Mouse (Mus musculus) midbrain, embryonic 11.5 days (tissue): Measurements from ENCODE around the gene Rgs5. TPM values are rescaled to one million over a fixed set of nuclear protein-coding genes. Genes with fewer than 3 reads are reported as not detected.

ENCODE experiments used
- ATAC-seq: fragments of 200-750 bp; cut with Nextera tagmentation; 2 replicates; pipeline ENCODE4 v1.8.0; 2017; ENCODE audit warnings: moderate TSS enrichment, moderate library complexity; ENCODE audit not compliant: low FRiP score
- DNase-seq: peaks from one replicate; pipeline ENCODE4 v3.0.0; 2015; ENCODE audit warnings: low spot score; ENCODE audit errors: missing footprints
- H3K27ac ChIP-seq: fragments of 300-500 bp; sonication (generic); 2 replicates; pipeline ENCODE4 v1.5.1; 2014; ENCODE audit warnings: low read depth, low read length
- H3K27me3 ChIP-seq: fragments of 300-500 bp; sonication (generic); 2 replicates; pipeline ENCODE4 v1.6.1; 2014; ENCODE audit warnings: mild to moderate bottlenecking, low read length, moderate library complexity, mixed read lengths; ENCODE audit not compliant: control insufficient read depth, insufficient read depth
- H3K36me3 ChIP-seq: fragments of 300-500 bp; sonication (generic); 2 replicates; pipeline ENCODE4 v1.6.1; 2014; ENCODE audit warnings: mild to moderate bottlenecking, low read length, moderate library complexity, mixed read lengths; ENCODE audit not compliant: control insufficient read depth, insufficient read depth
- H3K4me1 ChIP-seq: fragments of 300-500 bp; sonication (generic); 2 replicates; pipeline ENCODE4 v1.6.1; 2014; ENCODE audit warnings: low read length; ENCODE audit not compliant: control insufficient read depth, insufficient read depth
- H3K4me2 ChIP-seq: fragments of 300-500 bp; sonication (generic); 2 replicates; pipeline ENCODE4 v1.6.1; 2014; ENCODE audit warnings: mild to moderate bottlenecking, moderate library complexity
- H3K4me3 ChIP-seq: fragments of 300-500 bp; sonication (generic); 2 replicates; pipeline ENCODE4 v1.5.1; 2014; ENCODE audit warnings: low read depth, low read length
- H3K9ac ChIP-seq: fragments of 300-500 bp; sonication (generic); 2 replicates; pipeline ENCODE4 v1.6.1; 2014; ENCODE audit warnings: low read length
- H3K9me3 ChIP-seq: fragments of 300-500 bp; sonication (generic); 2 replicates; pipeline ENCODE4 v1.6.1; 2016; ENCODE audit warnings: low read length; ENCODE audit not compliant: control insufficient read depth
- WGBS: fragments of 180-500 bp; shearing (Covaris S2); extraction: QIAGEN DNeasy Blood & Tissue Kit; methylation state at CpG from one replicate; pipeline ENCODE4 v1.1.7; 2014; 5-methylcytosine and 5-hydroxymethylcytosine counted together
- polyA plus RNA-seq: library from polyadenylated mRNA; unstranded; fragments of >200 nt; fragmentation: Nextera tagmentation; extraction: Ambion mirVana; gene quantifications from 2 replicates; pipeline ENCODE4 v1.2.1, GENCODE M21; 2014

Rgs5 gene
- polyA plus RNA-seq, 1 experiment from 2014 or later, result 2.1 TPM

- Histone ChIP-seq H3K4me3 (no peak overlapping the region), H3K4me1 (no peaks in the 10 kb centered on the region), H3K4me2 (no peak overlapping the region), H3K36me3 (no peaks in the 10 kb centered on the region), H3K27ac (no peak overlapping the region), H3K9ac (no peak overlapping the region), H3K27me3 (no peaks in the 10 kb centered on the region), H3K9me3 (no peaks in the 10 kb centered on the region)
- DNase-seq (no peak), ATAC-seq (no peak)
- 81% methylated on average over 4 of the region's 4 CpGs for WGBS
Measured at GRCm38 (mm10) chr1:169672272-169672671, 17.0 kb downstream of the Rgs5 start.

GRCm38 (mm10) chr1:169674116-169674515 lies 18.8 kb downstream of the Rgs5 start:
- H3K4me1 ChIP-seq, result no peaks in the 10 kb centered on the region
- no peaks in the 10 kb centered on the region for H3K9me3 ChIP-seq
- H3K27ac ChIP-seq, result no peak overlapping the region
- DNase-seq (no peak), ATAC-seq (peak; percentile 65)
- H3K36me3 ChIP-seq, result no peaks in the 10 kb centered on the region
- H3K4me2 ChIP-seq, result no peak overlapping the region
- WGBS, result 46% methylated on average over 3 of the region's 3 CpGs
- H3K27me3 ChIP-seq, result no peaks in the 10 kb centered on the region
- H3K4me3 ChIP-seq, result no peak overlapping the region
- H3K9ac ChIP-seq, result no peak overlapping the region

GRCm38 (mm10) chr1:169676751-169677150 lies 21.4 kb downstream of the Rgs5 start:
- Histone ChIP-seq H3K27ac (no peak overlapping the region), H3K9me3 (no peaks in the 10 kb centered on the region), H3K36me3 (no peaks in the 10 kb centered on the region), H3K4me3 (no peak overlapping the region), H3K27me3 (no peaks in the 10 kb centered on the region), H3K4me1 (no peaks in the 10 kb centered on the region), H3K9ac (no peak overlapping the region), H3K4me2 (no peak overlapping the region)
- DNase-seq, result no peak
- WGBS, result 83% methylated on average over 1 of the region's 1 CpGs
- ATAC-seq, result no peak

GRCm38 (mm10) chr1:169680455-169681208 lies 25.3 kb downstream of the Rgs5 start:
- no peak overlapping the region for H3K9ac ChIP-seq
- no peaks in the 10 kb centered on the region for H3K36me3 ChIP-seq
- no peak overlapping the region for H3K4me3 ChIP-seq
- ATAC-seq (no peak), DNase-seq (no peak)
- 90% methylated on average over 9 of the region's 9 CpGs for WGBS
- no peaks in the 10 kb centered on the region for H3K27me3 ChIP-seq
- no peak overlapping the region for H3K4me2 ChIP-seq
- H3K9me3 ChIP-seq, result no peaks in the 10 kb centered on the region
- no peaks in the 10 kb centered on the region for H3K4me1 ChIP-seq
- H3K27ac ChIP-seq, result no peak overlapping the region

- 86% methylated on average over 7 of the region's 7 CpGs for WGBS
- no peak overlapping the region for H3K4me2 ChIP-seq
- no peak for ATAC-seq
Measured at GRCm38 (mm10) chr1:169682775-169683497, 27.6 kb downstream of the Rgs5 start.

GRCm38 (mm10) chr1:169685257-169685656 lies 30.0 kb downstream of the Rgs5 start:
- Histone ChIP-seq H3K9ac (no peak overlapping the region), H3K9me3 (no peaks in the 10 kb centered on the region), H3K27ac (no peak overlapping the region), H3K4me2 (no peak overlapping the region), H3K27me3 (no peaks in the 10 kb centered on the region), H3K4me3 (no peak overlapping the region), H3K36me3 (no peaks in the 10 kb centered on the region), H3K4me1 (no peaks in the 10 kb centered on the region)
- no peak for DNase-seq
- 74% methylated on average over 5 of the region's 5 CpGs for WGBS
- no peak for ATAC-seq

More at GRCm38 (mm10) chr1:169682775-169683497, 27.6 kb downstream of the Rgs5 start:
- Histone ChIP-seq H3K36me3 (no peaks in the 10 kb centered on the region), H3K4me1 (no peaks in the 10 kb centered on the region), H3K27ac (no peak overlapping the region), H3K4me3 (no peak overlapping the region), H3K9ac (no peak overlapping the region), H3K9me3 (no peaks in the 10 kb centered on the region), H3K27me3 (no peaks in the 10 kb centered on the region)
- no peak for DNase-seq

- no peaks in the 10 kb centered on the region for H3K27me3 ChIP-seq
- no peaks in the 10 kb centered on the region for H3K9me3 ChIP-seq
- H3K36me3 ChIP-seq, result no peaks in the 10 kb centered on the region
- no peaks in the 10 kb centered on the region for H3K4me1 ChIP-seq
- no peak overlapping the region for H3K4me3 ChIP-seq
- H3K4me2 ChIP-seq, result no peak overlapping the region
- ATAC-seq, result peak; percentile 46
- H3K9ac ChIP-seq, result no peak overlapping the region
- DNase-seq, result no peak
- 65% methylated on average over 2 of the region's 2 CpGs for WGBS
- no peak overlapping the region for H3K27ac ChIP-seq
Measured at GRCm38 (mm10) chr1:169693040-169693439, 37.7 kb downstream of the Rgs5 start.

- WGBS, result 72% methylated on average over 3 of the region's 3 CpGs
- no peaks in the 10 kb centered on the region for H3K27me3 ChIP-seq
- DNase-seq (no peak), ATAC-seq (no peak)
- no peak overlapping the region for H3K27ac ChIP-seq
- H3K4me1 ChIP-seq, result no peaks in the 10 kb centered on the region
- no peaks in the 10 kb centered on the region for H3K36me3 ChIP-seq
- H3K4me3 ChIP-seq, result no peak overlapping the region
- no peak overlapping the region for H3K9ac ChIP-seq
- H3K9me3 ChIP-seq, result no peaks in the 10 kb centered on the region
- H3K4me2 ChIP-seq, result no peak overlapping the region
Measured at GRCm38 (mm10) chr1:169693537-169693936, 38.2 kb downstream of the Rgs5 start.

- H3K4me1 ChIP-seq, result no peaks in the 10 kb centered on the region
- H3K9me3 ChIP-seq, result no peaks in the 10 kb centered on the region
- no peak overlapping the region for H3K4me3 ChIP-seq
- no peaks in the 10 kb centered on the region for H3K27me3 ChIP-seq
- H3K27ac ChIP-seq, result no peak overlapping the region
- no peak for DNase-seq
- WGBS, result 77% methylated on average over 3 of the region's 3 CpGs
- H3K9ac ChIP-seq, result no peak overlapping the region
- H3K4me2 ChIP-seq, result no peak overlapping the region
- ATAC-seq, result no peak
- no peaks in the 10 kb centered on the region for H3K36me3 ChIP-seq
Measured at GRCm38 (mm10) chr1:169695356-169695755, 40.1 kb downstream of the Rgs5 start.
